Mouse (Mus musculus) small intestine, adult 2 months (tissue): ENCODE results near the gene Gm5148.

Experiments used
- CTCF ChIP-seq: fragments of 200-500 bp; IDR thresholded peaks from 2 replicates; pipeline ENCODE4 v1.5.1; 2012; ENCODE audit warnings: low read depth, mild to moderate bottlenecking, control low read depth, inconsistent platforms, low read length, moderate library complexity, mixed read lengths; ENCODE audit not compliant: insufficient replicate concordance, insufficient read length; ENCODE audit errors: extremely low read depth
- POLR2A ChIP-seq: fragments of 200-500 bp; IDR thresholded peaks from 2 replicates; pipeline ENCODE4 v1.6.1; 2012; ENCODE audit warnings: low read depth, mild to moderate bottlenecking, control low read depth, inconsistent platforms, low read length, moderate library complexity

DNA sequence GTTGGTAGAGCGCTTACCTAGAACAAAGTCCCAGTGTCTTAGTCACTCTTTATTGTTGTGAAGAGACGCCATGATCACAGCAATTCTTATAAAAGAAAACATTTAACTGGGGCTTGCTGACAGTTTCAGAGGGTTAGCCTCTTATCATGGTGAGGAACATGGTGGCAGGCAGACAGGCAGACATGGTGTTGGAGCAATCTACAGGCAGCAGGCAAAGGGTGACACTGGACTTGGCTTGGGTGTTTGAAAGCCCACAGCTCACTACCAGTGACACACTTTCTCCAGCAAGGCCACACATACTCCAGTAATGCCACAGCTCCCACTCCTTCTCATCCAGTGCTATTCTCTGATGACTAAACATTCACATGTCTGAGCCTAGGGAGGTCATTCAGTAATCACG is 30.3 kb upstream of the Gm5148 start:
- TF ChIP-seq CTCF (no peak), POLR2A (no peak)
